Mouse (Mus musculus): ENCODE measurements around the gene Emc8. TPM values are rescaled to one million over a fixed set of nuclear protein-coding genes. Genes with fewer than 3 reads are reported as not detected.
A peak's percentile ranks its signal among the peaks of the same experiment; 100 is the strongest.

The Emc8 gene
- polyA plus RNA-seq (2012) = 10.8 and 13.1 TPM in 2 replicates

- Histone ChIP-seq H3K4me1 (ENCODE audit: control insufficient read depth) (peaks cover 66% of the 10 kb centered on the region), H3K4me3 (replicated peaks) (peak within 1 kb of the TSS; percentile 89), H3K9me3 (ENCODE audit: control insufficient read depth, low read length) (no peaks in the 10 kb centered on the region), H3K27me3 (ENCODE audit: control insufficient read depth) (no peaks in the 10 kb centered on the region), H3K36me3 (ENCODE audit: control insufficient read depth) (peaks cover 65% of the 10 kb centered on the region)
- TF ChIP-seq GATA1 (IDR thresholded peaks at IDR 0.05; ENCODE audit: low read length) (no peak), TAL1 (IDR thresholded peaks at IDR 0.05; ENCODE audit: low read length) (no peak)
Observed at GRCm38 (mm10) chr8:120668374-120668905, at the start of gene Emc8. Gene Emc8, minus strand, starts transcription at chr8:120668573.

DNA sequence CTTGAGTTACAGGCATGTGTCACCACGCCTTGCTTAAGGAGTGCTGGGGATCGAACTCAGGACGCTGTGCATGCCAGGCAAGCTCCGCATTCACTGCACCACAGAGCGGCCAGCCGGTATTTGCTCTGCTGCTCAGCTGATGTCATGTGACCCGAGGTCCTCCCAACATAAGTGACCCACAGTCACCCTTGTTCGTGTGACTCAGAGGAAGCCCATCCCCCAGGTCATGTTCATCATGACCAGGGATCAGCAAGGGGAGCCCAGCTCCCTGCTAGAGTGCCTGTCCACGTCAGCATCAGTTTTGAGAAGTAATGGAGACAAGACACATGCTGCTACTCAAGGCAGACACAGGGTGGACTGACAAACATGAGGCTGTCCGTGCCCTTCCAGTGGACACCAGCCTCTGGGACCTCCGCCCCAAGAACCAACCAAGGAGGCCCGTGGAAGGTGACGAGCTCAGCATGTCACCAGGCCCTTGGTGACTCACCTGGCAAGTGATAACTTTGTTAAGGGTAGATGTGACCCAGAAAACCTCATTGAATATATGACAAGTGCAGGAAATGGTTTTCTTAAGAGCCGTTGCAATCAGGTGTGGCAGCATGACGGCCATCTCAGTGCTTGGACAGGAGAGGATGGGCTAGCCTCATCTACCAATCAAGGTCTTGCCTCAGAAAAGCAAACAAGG, 47.8 kb upstream of the Emc8 start:
- H3K27me3 ChIP-seq (ENCODE audit: control insufficient read depth) = no peaks in the 10 kb centered on the region
- no peak overlapping the region for H3K4me3 ChIP-seq (replicated peaks)
- H3K36me3 ChIP-seq (ENCODE audit: control insufficient read depth) = no peaks in the 10 kb centered on the region
- TF ChIP-seq GATA1 (IDR thresholded peaks at IDR 0.05; ENCODE audit: low read length) (no peak), TAL1 (IDR thresholded peaks at IDR 0.05; ENCODE audit: low read length) (no peak)
- no peaks in the 10 kb centered on the region for H3K9me3 ChIP-seq (ENCODE audit: control insufficient read depth, low read length)
- no peaks in the 10 kb centered on the region for H3K4me1 ChIP-seq (ENCODE audit: control insufficient read depth)

- Histone ChIP-seq H3K36me3 (ENCODE audit: control insufficient read depth) (no peaks in the 10 kb centered on the region), H3K4me1 (ENCODE audit: control insufficient read depth) (no peaks in the 10 kb centered on the region), H3K9me3 (ENCODE audit: control insufficient read depth, low read length) (no peaks in the 10 kb centered on the region), H3K27me3 (ENCODE audit: control insufficient read depth) (no peaks in the 10 kb centered on the region), H3K4me3 (replicated peaks) (no peak overlapping the region)
- TF ChIP-seq GATA1 (IDR thresholded peaks at IDR 0.05; ENCODE audit: low read length) (no peak), TAL1 (IDR thresholded peaks at IDR 0.05; ENCODE audit: low read length) (no peak)
Observed at GRCm38 (mm10) chr8:120715200-120715599, 46.8 kb upstream of the Emc8 start.

DNA sequence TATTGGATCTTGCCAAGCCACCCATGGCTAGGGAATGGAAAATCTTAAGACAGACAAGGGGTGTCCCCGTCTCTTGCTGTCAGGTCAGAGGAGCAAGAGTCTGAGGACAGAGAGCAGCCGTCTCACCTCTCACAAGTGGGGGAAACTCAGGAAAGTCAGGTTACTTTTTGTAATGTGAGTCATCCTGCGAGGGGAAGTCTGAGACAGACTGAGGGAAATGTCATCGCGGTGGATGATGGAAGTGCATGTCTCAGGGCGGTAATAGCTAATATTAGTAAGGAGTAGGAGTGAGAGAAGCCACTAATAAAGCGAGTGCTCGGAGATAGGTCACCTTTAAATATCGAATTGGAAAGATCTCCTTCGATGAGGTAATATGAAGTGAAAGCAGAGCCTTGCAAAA, 40.8 kb upstream of the Emc8 start:
- H3K27me3 ChIP-seq (ENCODE audit: control insufficient read depth) = 0 out of 2 replicates have a peak, but pooled peaks cover 2% of the 10 kb centered on the region
- H3K4me1 ChIP-seq (ENCODE audit: control insufficient read depth) = no peaks in the 10 kb centered on the region
- no peaks in the 10 kb centered on the region for H3K9me3 ChIP-seq (ENCODE audit: control insufficient read depth, low read length)
- H3K36me3 ChIP-seq (ENCODE audit: control insufficient read depth) = no peaks in the 10 kb centered on the region
- H3K4me3 ChIP-seq (replicated peaks) = no peak overlapping the region
- no peak for TF ChIP-seq GATA1 (IDR thresholded peaks at IDR 0.05; ENCODE audit: low read length)
- no peak for TF ChIP-seq TAL1 (IDR thresholded peaks at IDR 0.05; ENCODE audit: low read length)

DNA sequence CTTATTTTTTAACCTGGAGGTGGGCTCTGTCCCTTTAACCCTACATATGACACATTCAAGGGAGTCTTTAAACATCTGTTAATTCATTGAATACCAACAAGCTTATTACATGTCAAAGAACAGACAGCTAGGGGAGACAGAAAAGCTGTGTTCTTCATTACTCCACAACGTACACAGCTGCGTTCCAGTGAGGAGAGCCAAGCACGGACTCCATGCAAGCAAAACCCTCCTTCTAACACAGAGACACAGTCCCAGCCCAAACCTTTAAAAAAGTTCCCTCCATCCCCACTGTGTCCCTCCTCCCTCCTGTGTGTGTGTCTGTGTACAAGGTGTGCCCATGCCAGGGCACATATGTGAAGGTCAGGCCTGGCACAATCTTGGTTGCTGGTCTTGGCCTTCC, 37.8 kb upstream of the Emc8 start:
- TF ChIP-seq GATA1 (IDR thresholded peaks at IDR 0.05; ENCODE audit: low read length) (no peak), TAL1 (IDR thresholded peaks at IDR 0.05; ENCODE audit: low read length) (no peak)
- Histone ChIP-seq H3K27me3 (ENCODE audit: control insufficient read depth) (0 out of 2 replicates have a peak, but pooled peaks cover 2% of the 10 kb centered on the region), H3K4me3 (replicated peaks) (no peak overlapping the region), H3K36me3 (ENCODE audit: control insufficient read depth) (no peaks in the 10 kb centered on the region), H3K9me3 (ENCODE audit: control insufficient read depth, low read length) (no peaks in the 10 kb centered on the region), H3K4me1 (ENCODE audit: control insufficient read depth) (no peaks in the 10 kb centered on the region)

- Histone ChIP-seq H3K4me1 (ENCODE audit: control insufficient read depth) (no peaks in the 10 kb centered on the region), H3K4me3 (replicated peaks) (no peak overlapping the region), H3K36me3 (ENCODE audit: control insufficient read depth) (no peaks in the 10 kb centered on the region), H3K9me3 (ENCODE audit: control insufficient read depth, low read length) (no peaks in the 10 kb centered on the region), H3K27me3 (ENCODE audit: control insufficient read depth) (0 out of 2 replicates have a peak, but pooled peaks cover 2% of the 10 kb centered on the region)
- TF ChIP-seq TAL1 (IDR thresholded peaks at IDR 0.05; ENCODE audit: low read length) (no peak), GATA1 (IDR thresholded peaks at IDR 0.05; ENCODE audit: low read length) (no peak)
Observed at GRCm38 (mm10) chr8:120705163-120705562, 36.8 kb upstream of the Emc8 start.

GRCm38 (mm10) chr8:120704203-120704602, 35.8 kb upstream of the Emc8 start:
- H3K4me1 ChIP-seq (ENCODE audit: control insufficient read depth) = no peaks in the 10 kb centered on the region
- H3K9me3 ChIP-seq (ENCODE audit: control insufficient read depth, low read length) = no peaks in the 10 kb centered on the region
- 0 out of 2 replicates have a peak, but pooled peaks cover 2% of the 10 kb centered on the region for H3K27me3 ChIP-seq (ENCODE audit: control insufficient read depth)
- no peak for TF ChIP-seq GATA1 (IDR thresholded peaks at IDR 0.05; ENCODE audit: low read length)
- no peak for TF ChIP-seq TAL1 (IDR thresholded peaks at IDR 0.05; ENCODE audit: low read length)
- H3K36me3 ChIP-seq (ENCODE audit: control insufficient read depth) = no peaks in the 10 kb centered on the region
- no peak overlapping the region for H3K4me3 ChIP-seq (replicated peaks)

- TF ChIP-seq TAL1 (IDR thresholded peaks at IDR 0.05; ENCODE audit: low read length) (no peak), GATA1 (IDR thresholded peaks at IDR 0.05; ENCODE audit: low read length) (no peak)
- Histone ChIP-seq H3K27me3 (ENCODE audit: control insufficient read depth) (0 out of 2 replicates have a peak, but pooled peaks cover 2% of the 10 kb centered on the region), H3K36me3 (ENCODE audit: control insufficient read depth) (no peaks in the 10 kb centered on the region), H3K4me1 (ENCODE audit: control insufficient read depth) (no peaks in the 10 kb centered on the region), H3K9me3 (ENCODE audit: control insufficient read depth, low read length) (no peaks in the 10 kb centered on the region), H3K4me3 (replicated peaks) (no peak overlapping the region)
Observed at GRCm38 (mm10) chr8:120701758-120702465, 33.5 kb upstream of the Emc8 start.

DNA sequence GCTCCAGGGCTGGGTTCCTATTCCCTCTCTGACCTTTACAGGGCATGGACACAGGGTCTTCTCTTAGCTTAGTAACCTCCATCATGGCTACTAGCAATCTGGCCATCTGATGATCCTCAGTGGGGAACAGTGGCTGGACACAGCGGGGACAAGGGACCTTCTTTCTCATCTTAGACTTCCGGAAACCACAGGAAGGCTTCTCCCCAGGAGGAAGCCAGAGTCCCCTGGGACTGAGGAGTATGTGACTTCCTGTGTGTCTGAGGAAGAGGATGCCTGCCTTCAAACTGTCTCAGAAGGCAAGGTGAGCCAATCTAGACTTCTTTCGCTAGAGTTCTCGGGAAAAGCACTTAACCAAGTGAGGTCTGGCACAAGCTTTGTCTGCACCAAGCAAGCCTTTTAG, 31.7 kb upstream of the Emc8 start:
- Histone ChIP-seq H3K36me3 (ENCODE audit: control insufficient read depth) (no peaks in the 10 kb centered on the region), H3K9me3 (ENCODE audit: control insufficient read depth, low read length) (no peaks in the 10 kb centered on the region), H3K27me3 (ENCODE audit: control insufficient read depth) (no peaks in the 10 kb centered on the region), H3K4me3 (replicated peaks) (no peak overlapping the region), H3K4me1 (ENCODE audit: control insufficient read depth) (no peaks in the 10 kb centered on the region)
- TF ChIP-seq GATA1 (IDR thresholded peaks at IDR 0.05; ENCODE audit: low read length) = no peak
